Mouse (Mus musculus) small intestine, adult 2 months (tissue): ENCODE measurements around the gene 9130213A22Rik.

Experiments used
- CTCF ChIP-seq: fragments of 200-500 bp; IDR thresholded peaks from 2 replicates; pipeline ENCODE4 v1.5.1; 2012; ENCODE audit warnings: low read depth, mild to moderate bottlenecking, control low read depth, inconsistent platforms, low read length, moderate library complexity, mixed read lengths; ENCODE audit not compliant: insufficient replicate concordance, insufficient read length; ENCODE audit errors: extremely low read depth
- POLR2A ChIP-seq: fragments of 200-500 bp; IDR thresholded peaks from 2 replicates; pipeline ENCODE4 v1.6.1; 2012; ENCODE audit warnings: low read depth, mild to moderate bottlenecking, control low read depth, inconsistent platforms, low read length, moderate library complexity

DNA sequence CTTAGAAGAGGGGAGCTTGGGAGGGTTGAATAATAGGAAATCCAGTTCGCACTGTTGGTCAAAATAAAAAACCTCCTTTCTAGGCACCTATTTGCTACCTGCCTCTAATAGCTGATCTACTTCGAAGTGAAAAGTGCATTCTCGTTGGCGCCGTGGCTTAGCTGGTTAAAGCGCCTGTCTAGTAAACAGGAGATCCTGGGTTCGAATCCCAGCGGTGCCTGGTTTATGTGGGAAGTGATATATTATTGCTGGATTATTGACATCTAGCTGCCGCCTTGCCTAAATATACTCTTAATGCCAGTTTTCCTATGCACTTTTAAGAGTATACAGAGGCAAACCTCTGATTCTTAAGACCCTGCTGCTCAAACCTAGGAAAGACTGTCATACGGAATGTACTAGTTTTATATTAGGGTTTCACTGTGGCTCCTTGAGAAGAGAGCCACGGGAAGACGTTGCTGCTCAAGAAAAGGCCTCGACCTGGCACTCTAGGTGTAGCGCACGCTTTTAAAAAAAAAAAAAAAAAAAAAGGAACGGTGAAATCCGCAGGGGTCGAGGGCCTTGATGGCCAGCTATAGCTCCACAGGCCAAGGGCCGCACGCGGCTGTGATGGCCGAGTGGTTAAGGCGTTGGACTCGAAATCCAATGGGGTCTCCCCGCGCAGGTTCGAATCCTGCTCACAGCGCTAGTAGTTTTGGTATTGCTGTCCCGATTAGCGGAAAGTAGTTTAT, 11.9 kb downstream of the 9130213A22Rik start:
- TF ChIP-seq CTCF (no peak), POLR2A (peak; percentile 35; the same call in 1 of the 2 replicates)
